14 mouse cellular contexts compared by ENCODE assay signal in genomic region chr3:108435701-108436379, GRCm38 (mm10). TPM values are rescaled to one million over a fixed set of nuclear protein-coding genes. Genes with fewer than 3 reads are reported as not detected.
DNase-seq lines count a peak whose midpoint lies in the region; ATAC-seq and TF ChIP-seq lines count a peak whose summit lies in the region.
"Had no signal": no experiment of that assay in that cellular context is flagged by ENCODE, and none has a peak within 500 bp of the region (broad histone marks: within the 10 kb centered on the region; RNA-seq: fewer than 3 reads in every experiment).

No protein-coding gene starts in this region.

- H3K36me3 ChIP-seq in liver, postnatal 0 days (replicated peaks; ENCODE audit: insufficient read depth, low read length) = peaks cover 53% of the 10 kb centered on the region
- H3K36me3 ChIP-seq in forebrain, embryonic 14.5 days (ENCODE audit: control insufficient read depth, insufficient read depth, low read length) = peaks cover 50% of the 10 kb centered on the region

- 82% methylated on average over 17 of the region's 17 CpGs for WGBS in liver, postnatal 0 days (ENCODE audit: insufficient replicate concordance)
- WGBS in forebrain, embryonic 14.5 days = 77% methylated on average over 17 of the region's 17 CpGs

- H3K27me3 ChIP-seq in liver, postnatal 0 days (ENCODE audit: insufficient read depth, low read length) = no peaks in the 10 kb centered on the region
- no peaks in the 10 kb centered on the region for H3K27me3 ChIP-seq in forebrain, embryonic 14.5 days (replicated peaks; ENCODE audit: control insufficient read depth, insufficient read depth, low read length)
- H3K27me3 ChIP-seq: embryonic facial prominence, embryonic 12.5 days had no signal

- no peak for TF ChIP-seq EP300 in liver, postnatal 0 days (IDR thresholded peaks at IDR 0.05; ENCODE audit: low read depth)

- peak; percentile 43; the same call in 1 of the 2 replicates for ATAC-seq in liver, postnatal 0 days
- no peak for ATAC-seq in forebrain, embryonic 14.5 days

- H3K9me3 ChIP-seq in liver, postnatal 0 days (ENCODE audit: low read length) = no peaks in the 10 kb centered on the region
- H3K9me3 ChIP-seq in forebrain, embryonic 14.5 days (replicated peaks; ENCODE audit: control insufficient read depth, low read length) = no peaks in the 10 kb centered on the region
- H3K9me3 ChIP-seq: embryonic facial prominence, embryonic 12.5 days had no signal

- no peaks in the 10 kb centered on the region for H3K4me1 ChIP-seq in liver, postnatal 0 days (ENCODE audit: insufficient read depth)
- H3K4me1 ChIP-seq in forebrain, embryonic 14.5 days (ENCODE audit: control insufficient read depth, insufficient read depth, low read length) = peaks cover 37% of the 10 kb centered on the region
- H3K4me1 ChIP-seq: embryonic facial prominence, embryonic 12.5 days had no signal

- H3K27ac ChIP-seq in liver, postnatal 0 days (ENCODE audit: low read depth) = no peak overlapping the region
- peak overlapping the region; percentile 96; the same call in 1 of the 2 replicates for H3K27ac ChIP-seq in forebrain, embryonic 14.5 days (ENCODE audit: low read depth, low read length)
- H3K27ac ChIP-seq in gastrocnemius, adult 2 months = no peak overlapping the region
- H3K27ac ChIP-seq: embryonic facial prominence, embryonic 12.5 days had no signal

- H3K4me2 ChIP-seq in liver, postnatal 0 days (ENCODE audit: low read depth, low read length) = no peak overlapping the region
- H3K4me2 ChIP-seq in forebrain, embryonic 14.5 days (ENCODE audit: low read length) = no peak overlapping the region
- H3K4me2 ChIP-seq: embryonic facial prominence, embryonic 12.5 days had no signal

- peak; percentile 44 for DNase-seq in heart, adult 8-10 months (ENCODE audit: low spot score)
- no peak for DNase-seq in heart, adult 9 months (ENCODE audit: low spot score in 2 of 2)
- no peak for DNase-seq in liver, postnatal 0 days
- DNase-seq in liver = no peak
- DNase-seq in forebrain, embryonic 14.5 days (ENCODE audit: low spot score) = no peak
- DNase-seq in lung, postnatal 25 days (ENCODE audit: low spot score) = peak; percentile 45
- no peak for DNase-seq in gastrocnemius, adult 2 months
- DNase-seq in gastrocnemius, adult 8-10 months (ENCODE audit: low spot score in 2 of 2) = no peak
- DNase-seq: adrenal gland, postnatal 36 days; cerebellum, adult 2 months; gastrocnemius, postnatal 10 days; kidney, adult 18-20 months had no signal

- no peak for TF ChIP-seq CTCF in liver, postnatal 0 days (IDR thresholded peaks at IDR 0.05; ENCODE audit: low read depth)
- no peak for TF ChIP-seq CTCF in gastrocnemius, adult 2 months (IDR thresholded peaks at IDR 0.05)

- intact Hi-C loops in gastrocnemius, adult 2 months (cut with DNase I) = no loop called here

- no peak overlapping the region for H3K9ac ChIP-seq in liver, postnatal 0 days (replicated peaks)
- H3K9ac ChIP-seq in forebrain, embryonic 14.5 days (ENCODE audit: low read length) = peak overlapping the region; percentile 49; the same call in 1 of the 2 replicates
- H3K9ac ChIP-seq: embryonic facial prominence, embryonic 12.5 days had no signal

- H3K4me3 ChIP-seq in liver, postnatal 0 days (ENCODE audit: low read depth, low read length) = no peak overlapping the region
- H3K4me3 ChIP-seq in forebrain, embryonic 14.5 days (ENCODE audit: low read depth, low read length) = no peak overlapping the region
- H3K4me3 ChIP-seq in gastrocnemius, adult 2 months = no peak overlapping the region
- H3K4me3 ChIP-seq: embryonic facial prominence, embryonic 12.5 days had no signal

RNA-seq across cellular contexts. Expression of gene Sars, which starts 9.2 kb away (rescaled TPM):
- total RNA-seq in heart, adult 8-10 months (2022) = 10 to 100 TPM; 76.6 to 83.9 (median 80.0) TPM
- polyA plus RNA-seq in liver, postnatal 0 days (2015; fragmentation: Nextera tagmentation; extraction: Ambion mirVana) = 39.0 and 41.7 TPM in 2 replicates
- polyA plus RNA-seq in forebrain, embryonic 14.5 days (2014; fragmentation: Nextera tagmentation; extraction: Ambion mirVana) = 227 and 241 TPM in 2 replicates
- 100 to 1,000 TPM; 116 to 135 TPM for total RNA-seq in gastrocnemius, adult 2 months (2021)
- total RNA-seq in gastrocnemius, adult 8-10 months (2022) = 100 to 1,000 TPM; 106 to 124 (median 111) TPM

RNA-seq across cellular contexts. Expression of gene Celsr2, which starts 20.5 kb away (rescaled TPM):
- 10 to 100 TPM in 2 of 4 experiments, 1 to 10 TPM in 2; 7.4 to 10.9 (median 9.0) TPM for total RNA-seq in heart, adult 8-10 months (2022)
- polyA plus RNA-seq in liver, postnatal 0 days (2015; fragmentation: Nextera tagmentation; extraction: Ambion mirVana) = 0.18 and 0.30 TPM in 2 replicates
- 38.4 and 39.9 TPM in 2 replicates for polyA plus RNA-seq in forebrain, embryonic 14.5 days (2014; fragmentation: Nextera tagmentation; extraction: Ambion mirVana)
- 1 to 10 TPM; 6.4 to 8.8 TPM for total RNA-seq in gastrocnemius, adult 2 months (2021)
- total RNA-seq in gastrocnemius, adult 8-10 months (2022) = 10 to 100 TPM in 2 of 4 experiments, 1 to 10 TPM in 2; 8.9 to 12.5 (median 9.6) TPM
- polyA plus RNA-seq: C2C12 had no signal

RNA-seq across cellular contexts. Expression of gene Psrc1, which starts 52.2 kb away (rescaled TPM):
- under 1 TPM in 3 of 4 experiments, not detected in 1; 0.20 to 0.31 (median 0.22) TPM for total RNA-seq in heart, adult 8-10 months (2022)
- polyA plus RNA-seq in liver, postnatal 0 days (2015; fragmentation: Nextera tagmentation; extraction: Ambion mirVana) = 5.6 and 7.8 TPM in 2 replicates
- 32.6 and 42.0 TPM in 2 replicates for polyA plus RNA-seq in forebrain, embryonic 14.5 days (2014; fragmentation: Nextera tagmentation; extraction: Ambion mirVana)
- total RNA-seq in gastrocnemius, adult 2 months (2021) = not detected
- total RNA-seq in gastrocnemius, adult 8-10 months (2022) = not detected

Comparison
In these comparisons a context has a peak if more than half of its experiments do, and no peak if none do; other contexts are left out.
1. DNase-seq: peak in heart, adult 8-10 months (single experiment) and lung, postnatal 25 days (single experiment); none in heart, adult 9 months (0 of 2), liver, postnatal 0 days (single experiment), liver (single experiment), forebrain, embryonic 14.5 days (single experiment), gastrocnemius, adult 2 months (single experiment) and gastrocnemius, adult 8-10 months (0 of 2).